Mouse (Mus musculus): ENCODE results near the gene Zfp821. TPM values are rescaled to one million over a fixed set of nuclear protein-coding genes. Genes with fewer than 3 reads are reported as not detected.

Gene Zfp821
- total RNA-seq (2012; rRNA removed), result 5.0 and 5.1 TPM in 2 replicates
- total RNA-seq (2014; rRNA removed), result 3.4 and 4.1 TPM in 2 replicates
- polyA plus RNA-seq (2012; ENCODE audit: insufficient read length, low read depth), result 4.1 and 5.2 TPM in 2 replicates

GRCm38 (mm10) chr8:109705320-109706075 is at the start of gene Zfp821:
Gene Zfp821, plus strand, starts transcription at chr8:109705546.
- peak within 1 kb of the TSS; percentile 80 for H3K4me2 ChIP-seq (ENCODE audit: insufficient read depth, low read depth, poor library complexity, severe bottlenecking)
- peak; percentile 88 for DNase-seq (ENCODE audit: extremely low read depth)
- H3K9ac ChIP-seq (ENCODE audit: insufficient read depth, low read depth), result peak within 1 kb of the TSS; percentile 80
- H3K4me1 ChIP-seq (ENCODE audit: control insufficient read depth in 1 of 2, insufficient read depth in 2 of 2), result peaks cover 0 to 20% of the 10 kb centered on the region in 2 experiments; a peak in 2 of 4 replicates
- no peaks in the 10 kb centered on the region for H3K9me3 ChIP-seq (replicated peaks; ENCODE audit: low read length)
- peak within 1 kb of the TSS; percentile 61 to 77 (median 73) for H3K4me3 ChIP-seq (replicated peaks in 1 of 3; ENCODE audit: low read depth in 2 of 3, low read length in 2 of 3, poor library complexity in 1 of 3)
- TF ChIP-seq MAX (IDR thresholded peaks at IDR 0.05; ENCODE audit: low read length) (peak; percentile 48), MXI1 (IDR thresholded peaks at IDR 0.05; ENCODE audit: low read depth, low read length) (no peak), HCFC1 (IDR thresholded peaks at IDR 0.05; ENCODE audit: low read depth, low read length) (no peak), E2F4 (IDR thresholded peaks at IDR 0.05; ENCODE audit: insufficient replicate concordance, low read depth, low read length) (0 out of 2 replicates have a peak, but pooled peaks have one; percentile 52), ELF1 (IDR thresholded peaks at IDR 0.05; ENCODE audit: low read depth, low read length) (peak; percentile 14; the same call in 1 of the 2 replicates), BHLHE40 (IDR thresholded peaks at IDR 0.05; ENCODE audit: low read depth, low read length) (no peak), UBTF (IDR thresholded peaks at IDR 0.05; ENCODE audit: low read depth, low read length) (peak; percentile 49; the same call in 1 of the 2 replicates), ZC3H11A (IDR thresholded peaks at IDR 0.05; ENCODE audit: low read depth, low read length) (no peak), CHD1 (IDR thresholded peaks at IDR 0.05; ENCODE audit: low read depth, low read length) (no peak), MAZ (IDR thresholded peaks at IDR 0.05; ENCODE audit: low read depth, low read length) (peak; percentile 58), TBP (conservative IDR thresholded peaks at IDR 0.05; ENCODE audit: low read depth, low read length) (0 out of 2 replicates have a peak, but pooled peaks have one; percentile 26), RAD21 (IDR thresholded peaks at IDR 0.05; ENCODE audit: low read depth, low read length) (no peak), TCF12 (IDR thresholded peaks at IDR 0.05; ENCODE audit: low read depth, low read length) (0 out of 2 replicates have a peak, but pooled peaks have one; percentile 16), USF1 (IDR thresholded peaks at IDR 0.05; ENCODE audit: low read depth, low read length) (no peak), POLR2A (IDR thresholded peaks at IDR 0.05; ENCODE audit: low read depth, low read length) (peak; percentile 58), IRF4 (IDR thresholded peaks at IDR 0.05; ENCODE audit: low read depth, low read length) (0 out of 2 replicates have a peak, but pooled peaks have one; percentile 9), GABPA (IDR thresholded peaks at IDR 0.05; ENCODE audit: insufficient replicate concordance, low read depth, low read length) (no peak), USF2 (conservative IDR thresholded peaks at IDR 0.05; ENCODE audit: low read depth, low read length) (no peak), SIN3A (IDR thresholded peaks at IDR 0.05; ENCODE audit: low read length) (no peak; the same call in 1 of the 2 replicates)
- H3K27me3 ChIP-seq (replicated peaks), result peaks cover 21% of the 10 kb centered on the region
- dilution Hi-C loops (cut with MboI; ENCODE audit: extremely low pct_ligation_motif_present, extremely low pct_unique_long_range_greater_than_20kb, low sequenced_read_pairs), result no loop called here
- no peaks in the 10 kb centered on the region for H3K79me2 ChIP-seq (replicated peaks; ENCODE audit: control insufficient read depth, extremely low read depth, insufficient read depth, poor library complexity, severe bottlenecking)
- peaks cover 0 to 23% of the 10 kb centered on the region in 2 experiments for H3K36me3 ChIP-seq (replicated peaks in 1 of 2; ENCODE audit: control insufficient read depth in 1 of 2, insufficient read depth in 1 of 2, low read length in 1 of 2)
- no peak within 1 kb of the TSS for H3K27ac ChIP-seq (ENCODE audit: insufficient read depth, low read depth)
- in situ Hi-C loops (cut with MboI; ENCODE audit: low pct_ligation_motif_present, low pct_unique_long_range_greater_than_20kb, low sequenced_read_pairs), result no loop called here

Measured in CH12.LX (cell line).